Mouse (Mus musculus) embryonic fibroblast, embryonic 13.5 days (primary cell): Measurements from ENCODE around the gene Zfp503. TPM values are rescaled to one million over a fixed set of nuclear protein-coding genes. Genes with fewer than 3 reads are reported as not detected.

Experiments used
- H3K27ac ChIP-seq: 2 replicates; pipeline ENCODE4 v1.5.1; 2012; ENCODE audit warnings: low read length, control low read depth, inconsistent platforms; ENCODE audit not compliant: insufficient read depth
- H3K4me1 ChIP-seq: 2 replicates; pipeline ENCODE4 v1.6.1; 2011; ENCODE audit warnings: low read length; ENCODE audit not compliant: control insufficient read depth, insufficient read depth
- H3K4me3 ChIP-seq: 2 replicates; pipeline ENCODE4 v1.5.1; 2011; ENCODE audit warnings: mild to moderate bottlenecking, control low read depth, low read length; ENCODE audit not compliant: insufficient read depth
- CTCF ChIP-seq: IDR thresholded peaks from 2 replicates; pipeline ENCODE4 v1.5.1; 2011; ENCODE audit warnings: mild to moderate bottlenecking, control low read depth, low read length, moderate library complexity, borderline replicate concordance; ENCODE audit not compliant: insufficient read depth
- POLR2A ChIP-seq: IDR thresholded peaks from 2 replicates; pipeline ENCODE4 v1.6.1; 2011; ENCODE audit warnings: low read depth, mild to moderate bottlenecking, control low read depth, low read length, moderate library complexity
- polyA plus RNA-seq: library from polyadenylated mRNA; stranded (reverse); fragments of >200 nt; gene quantifications from 2 replicates; pipeline ENCODE4 v1.2.4, GENCODE M21; 2011; ENCODE audit warnings: low read depth; ENCODE audit not compliant: missing spikeins, insufficient read length

The Zfp503 gene
- 29.8 and 34.4 TPM in 2 replicates for polyA plus RNA-seq

DNA sequence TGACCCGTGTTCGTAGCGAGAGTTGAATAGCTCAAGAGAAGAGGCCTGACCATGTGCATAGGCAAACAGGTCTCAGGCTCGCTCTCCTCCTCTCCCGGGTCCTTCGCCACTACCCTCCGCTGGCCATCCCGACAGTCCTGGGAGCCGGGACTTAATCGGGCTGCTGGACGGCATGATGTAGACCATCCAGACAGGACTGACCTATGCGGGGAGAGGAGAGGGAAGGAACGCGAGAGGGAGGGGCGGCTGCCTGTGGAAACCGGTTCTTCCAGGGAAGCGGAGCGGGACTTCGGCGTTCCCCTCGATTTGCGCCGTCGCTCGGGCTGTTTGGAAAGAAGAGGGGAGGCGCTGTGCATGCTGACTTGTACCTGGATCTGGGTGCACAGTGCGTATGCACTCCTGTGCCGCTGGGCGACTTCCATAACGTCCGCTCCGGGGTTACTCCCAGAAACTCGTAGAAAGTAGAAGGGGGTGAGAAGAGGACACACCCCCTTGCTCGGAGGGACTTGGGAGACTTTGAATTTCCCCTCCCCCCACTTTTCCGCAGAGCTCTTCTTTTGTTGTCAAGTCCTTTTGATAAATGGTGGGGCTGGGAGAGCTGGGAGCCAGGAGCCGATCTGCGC lies at the start of gene Zfp503:
Gene Zfp503 (minus strand): TSS at position 311 of the 623 bp plus-strand sequence.
- peak; percentile 24; the same call in 1 of the 2 replicates for TF ChIP-seq CTCF
- TF ChIP-seq POLR2A = no peak; the same call in none of the 2 replicates
- H3K4me3 ChIP-seq = peak within 1 kb of the TSS; percentile 49
- H3K4me1 ChIP-seq = no peaks in the 10 kb centered on the region; the same call in 1 of the 2 replicates
- H3K27ac ChIP-seq = peak within 1 kb of the TSS; percentile 43

GRCm38 (mm10) chr14:22037498-22038131 lies 48.2 kb upstream of the Zfp503 start:
- H3K27ac ChIP-seq = no peak overlapping the region
- TF ChIP-seq POLR2A (no peak), CTCF (no peak)
- H3K4me1 ChIP-seq = no peaks in the 10 kb centered on the region
- H3K4me3 ChIP-seq = no peak overlapping the region

- H3K4me1 ChIP-seq = no peaks in the 10 kb centered on the region
- no peak overlapping the region for H3K27ac ChIP-seq
- no peak overlapping the region for H3K4me3 ChIP-seq
- no peak for TF ChIP-seq POLR2A
- TF ChIP-seq CTCF = no peak
These were observed 47.5 kb upstream of the Zfp503 start for GRCm38 (mm10) chr14:22036802-22037497.

DNA sequence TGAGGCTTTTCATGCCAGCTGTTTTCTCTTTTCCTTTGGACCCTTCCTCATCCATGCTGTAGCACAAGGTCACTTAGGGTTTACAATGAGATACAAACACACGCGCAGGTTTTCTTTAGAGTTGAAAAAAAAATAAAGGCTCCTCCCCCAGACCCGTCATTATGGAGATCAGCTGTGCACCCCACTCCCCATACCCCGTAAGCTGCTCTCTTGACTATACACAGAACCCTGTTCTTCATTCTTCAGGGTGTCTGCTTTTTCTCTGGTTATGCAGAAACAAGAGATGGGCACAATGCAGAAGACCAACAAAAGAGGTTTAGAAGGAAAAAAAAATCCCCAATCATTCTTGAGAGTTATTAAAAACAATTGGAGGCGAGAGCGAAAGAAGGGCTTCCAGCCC lies 46.9 kb upstream of the Zfp503 start:
- Histone ChIP-seq H3K4me3 (no peak overlapping the region), H3K27ac (no peak overlapping the region), H3K4me1 (no peaks in the 10 kb centered on the region)
- TF ChIP-seq POLR2A (no peak), CTCF (no peak)

DNA sequence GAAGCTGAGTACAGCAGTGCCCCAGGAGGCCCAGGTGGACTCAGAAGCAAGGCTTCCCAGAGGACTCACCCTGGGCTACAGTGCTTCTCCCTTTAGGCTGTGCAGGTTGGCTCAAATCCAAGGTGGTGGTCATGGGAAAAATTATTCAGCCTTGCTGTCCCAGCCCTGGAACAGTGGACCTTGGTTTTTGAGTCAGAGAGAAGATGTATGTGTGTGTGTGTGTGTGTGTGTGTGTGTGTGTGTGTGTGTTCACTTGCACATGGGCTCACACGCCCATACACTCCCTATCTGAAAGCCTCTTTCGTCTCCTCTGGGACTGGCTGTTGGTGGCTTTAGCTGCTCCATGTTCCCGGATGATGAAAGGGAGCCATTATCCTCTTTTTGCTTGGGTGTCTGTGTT lies 46.5 kb upstream of the Zfp503 start:
- Histone ChIP-seq H3K27ac (no peak overlapping the region), H3K4me1 (no peaks in the 10 kb centered on the region)
- TF ChIP-seq POLR2A (no peak), CTCF (no peak)

DNA sequence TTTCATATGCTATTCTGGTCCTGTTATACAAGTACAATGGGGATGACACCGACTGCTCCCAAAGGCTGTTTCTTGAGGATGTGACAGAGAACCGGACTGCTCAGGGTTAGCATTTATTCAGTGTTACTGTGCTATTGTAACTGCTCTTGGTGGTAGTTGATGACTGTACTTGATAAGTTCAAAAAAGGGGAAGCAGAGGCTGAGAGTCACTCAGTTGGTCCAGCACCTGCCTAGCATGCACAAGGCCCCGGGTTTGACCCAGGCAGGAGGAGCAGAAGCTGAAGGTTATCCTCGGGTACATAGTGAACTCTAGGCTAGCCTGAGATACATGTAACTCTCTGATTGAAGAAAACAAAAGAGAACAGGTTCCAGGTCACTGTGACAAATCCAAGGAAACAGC lies 34.1 kb upstream of the Zfp503 start:
- H3K27ac ChIP-seq = no peak overlapping the region
- no peak overlapping the region for H3K4me3 ChIP-seq
- no peaks in the 10 kb centered on the region for H3K4me1 ChIP-seq
- TF ChIP-seq CTCF (no peak), POLR2A (no peak)

More for the DNA sequence above, 46.5 kb upstream of the Zfp503 start:
- no peak overlapping the region for H3K4me3 ChIP-seq

GRCm38 (mm10) chr14:22020885-22021284 lies 31.5 kb upstream of the Zfp503 start:
- no peak overlapping the region for H3K4me3 ChIP-seq

GRCm38 (mm10) chr14:22019949-22020845 lies 30.8 kb upstream of the Zfp503 start:
- no peak overlapping the region for H3K27ac ChIP-seq
- no peak overlapping the region for H3K4me3 ChIP-seq
- no peaks in the 10 kb centered on the region for H3K4me1 ChIP-seq
- TF ChIP-seq CTCF (no peak), POLR2A (no peak)

More at GRCm38 (mm10) chr14:22020885-22021284, 31.5 kb upstream of the Zfp503 start:
- Histone ChIP-seq H3K4me1 (no peaks in the 10 kb centered on the region), H3K27ac (no peak overlapping the region)
- TF ChIP-seq POLR2A = no peak
- TF ChIP-seq CTCF = peak; percentile 18; the same call in 1 of the 2 replicates
